Mouse (Mus musculus) testis, adult 2 months (tissue): Measurements from ENCODE around the gene C530008M17Rik.

Experiments
- CTCF ChIP-seq: fragments of 200-500 bp; IDR thresholded peaks from 2 replicates; pipeline ENCODE4 v1.5.1; 2012; ENCODE audit warnings: low read depth, mild to moderate bottlenecking, inconsistent platforms, low read length, moderate library complexity; ENCODE audit not compliant: control insufficient read depth, insufficient read depth, insufficient replicate concordance
- POLR2A ChIP-seq: fragments of 200-500 bp; IDR thresholded peaks from 2 replicates; pipeline ENCODE4 v1.6.1; 2012; ENCODE audit warnings: low read depth, mild to moderate bottlenecking, inconsistent platforms, low read length, moderate library complexity; ENCODE audit not compliant: control insufficient read depth

GRCm38 (mm10) chr5:76841859-76842258, 185.5 kb downstream of the C530008M17Rik start:
- TF ChIP-seq CTCF (no peak), POLR2A (no peak)
